Mouse (Mus musculus): Measurements from ENCODE around the gene Arhgef15. TPM values are rescaled to one million over a fixed set of nuclear protein-coding genes. Genes with fewer than 3 reads are reported as not detected.
A peak's percentile ranks its signal among the peaks of the same experiment; 100 is the strongest.
"Not testable (repeated sequence)": the region's sequence is repeated elsewhere in the genome, so short reads cannot be mapped to it uniquely, and the experiment has no call there.

The Arhgef15 gene
- total RNA-seq, 2 experiments from 2014 or later, result 10.7 to 13.8 TPM

DNA sequence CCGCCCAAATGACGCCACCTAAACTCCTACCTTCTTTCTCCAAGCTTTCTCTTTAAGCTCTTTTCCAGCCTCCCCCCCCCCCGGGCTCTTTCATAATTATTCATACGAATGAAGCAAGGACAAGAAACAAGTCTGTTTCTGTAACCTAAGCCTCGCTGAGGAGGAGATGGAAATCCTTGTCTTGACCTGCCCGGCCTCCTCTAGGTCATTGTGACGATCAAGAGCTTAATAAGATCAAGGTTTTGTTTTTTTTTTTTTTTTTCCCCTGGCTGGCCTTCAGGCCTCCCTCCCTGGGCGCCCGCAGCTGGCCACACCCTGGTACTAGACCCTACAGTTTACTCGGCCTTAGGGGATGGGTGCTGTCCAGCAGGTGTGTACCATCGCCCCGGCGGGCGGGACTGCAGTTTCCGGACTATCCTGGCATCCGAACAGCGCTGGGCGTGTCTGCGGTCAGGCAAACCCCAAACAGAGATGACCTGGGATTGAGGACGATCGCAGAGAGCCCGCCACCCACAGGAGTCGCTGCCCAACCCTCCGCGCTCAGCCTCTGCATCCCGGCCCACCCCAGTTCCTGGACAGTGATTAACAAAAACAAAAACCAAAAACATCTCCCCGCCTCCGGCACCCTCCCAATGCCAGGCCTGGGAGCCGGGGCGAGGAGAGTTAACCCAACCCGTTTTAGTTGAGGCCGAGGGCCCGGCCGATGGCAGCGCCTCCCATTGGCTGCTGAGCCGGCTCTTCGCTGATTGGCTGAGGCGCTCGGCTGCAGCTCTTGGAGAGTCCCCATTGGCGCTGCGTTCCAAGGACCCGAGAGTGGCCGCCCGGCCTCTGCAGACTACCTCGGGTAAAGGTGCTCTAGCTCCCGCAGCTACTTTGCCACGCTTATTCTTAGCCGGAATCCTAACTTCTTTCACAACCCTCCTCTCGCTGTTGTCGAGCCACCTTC is 10.3 kb upstream of the Arhgef15 start, which contains the start of gene Slc25a35:
Gene Slc25a35, plus strand, starts transcription at position 795 of the 946 bp plus-strand sequence.
- intact Hi-C loops (cut with DNase I; ENCODE audit: low total_unique reads), result loop anchor here (2.0 kb wide), 1 partner anchor 69 kb away; no protein-coding TSS in a partner anchor

DNA sequence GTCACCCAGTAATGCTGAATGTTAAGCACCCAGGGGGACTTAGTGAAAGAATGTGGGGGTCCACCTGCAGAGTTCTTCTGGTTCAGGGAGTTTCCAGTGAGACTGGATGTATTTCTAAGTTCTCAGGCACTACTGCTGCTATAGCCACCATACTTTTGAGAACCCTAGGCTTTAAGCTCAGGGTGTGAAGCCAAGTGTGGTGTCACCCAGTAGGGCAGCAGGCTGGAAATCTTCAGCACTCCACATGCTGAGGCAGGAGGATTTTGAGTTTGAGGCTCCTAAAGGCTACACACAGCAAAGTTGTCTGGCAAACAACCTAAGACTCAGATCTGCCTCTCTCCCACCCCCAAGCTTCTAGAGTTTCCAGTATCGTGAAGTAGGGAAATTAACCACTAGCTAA is 9.3 kb upstream of the Arhgef15 start:
- intact Hi-C loops (cut with DNase I; ENCODE audit: low total_unique reads), result no loop called here
- DNase-seq, result no peak

More for the DNA sequence above, 10.3 kb upstream of the Arhgef15 start, which contains the start of gene Slc25a35:
- DNase-seq, result peak; percentile 93

- intact Hi-C loops (cut with DNase I; ENCODE audit: low total_unique reads), result no loop called here
- peak; percentile 44 for DNase-seq
These were observed 8.6 kb upstream of the Arhgef15 start for GRCm38 (mm10) chr11:68965845-68966244.

DNA sequence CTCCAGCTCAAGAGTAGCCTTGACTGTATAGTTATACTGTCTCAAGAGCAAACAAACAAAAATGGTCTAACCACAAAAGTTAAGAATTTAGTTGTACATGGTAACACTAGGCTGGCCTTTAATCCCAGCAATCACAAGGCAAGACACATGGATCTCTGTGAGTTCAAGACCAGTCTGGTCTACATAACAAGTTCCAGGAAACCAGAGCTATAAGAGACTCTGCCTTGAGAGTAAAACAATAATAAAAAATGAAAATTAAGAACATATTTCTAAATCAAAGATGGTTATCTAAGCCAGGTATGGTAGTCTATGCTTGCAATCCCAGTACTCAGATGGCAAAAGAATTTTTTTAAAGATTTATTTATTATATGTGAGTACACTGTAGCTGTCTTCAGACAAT is 7.8 kb upstream of the Arhgef15 start:
- intact Hi-C loops (cut with DNase I; ENCODE audit: low total_unique reads), result no loop called here
- DNase-seq, result no peak

DNA sequence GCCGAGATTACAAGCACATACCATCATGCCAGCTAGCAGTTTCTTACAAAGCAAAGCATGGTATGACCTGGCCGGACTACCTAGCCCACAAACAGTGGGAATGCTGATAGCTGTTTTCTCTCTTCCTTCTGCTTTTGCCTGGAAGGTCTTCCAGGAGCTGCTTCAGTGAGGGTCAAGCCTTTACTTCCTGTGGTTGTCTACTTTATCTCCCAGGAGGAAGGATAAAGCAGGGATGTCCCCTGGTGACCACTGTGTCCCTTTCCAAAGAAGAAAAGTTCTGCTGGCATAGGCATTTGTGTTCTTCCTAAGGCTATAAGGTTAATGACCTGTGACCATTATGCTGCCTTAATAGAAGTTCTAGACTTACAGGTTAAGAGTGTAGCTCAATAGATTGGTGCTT is 6.1 kb upstream of the Arhgef15 start:
- intact Hi-C loops (cut with DNase I; ENCODE audit: low total_unique reads), result no loop called here
- no peak for DNase-seq

DNA sequence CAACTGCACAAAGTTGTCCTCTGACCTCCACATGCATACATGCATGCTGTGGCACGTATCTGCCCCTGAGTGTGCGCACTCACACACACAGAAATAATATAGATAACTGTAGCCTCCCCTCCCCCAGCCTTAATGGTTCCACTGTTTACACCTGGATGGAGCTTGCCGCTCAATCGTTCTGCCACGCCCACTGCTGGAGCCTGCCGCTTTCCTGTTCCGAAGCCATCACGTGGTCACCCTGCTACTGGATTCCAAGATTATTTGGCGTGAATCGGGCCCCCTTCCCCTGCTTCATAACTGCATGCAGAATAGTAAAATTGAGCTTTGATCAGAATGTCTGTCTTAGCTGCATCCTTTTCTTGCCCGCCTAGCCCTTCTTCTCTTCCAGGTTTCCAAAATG is 4.9 kb upstream of the Arhgef15 start:
- intact Hi-C loops (cut with DNase I; ENCODE audit: low total_unique reads); DNase-seq: not testable (repeated sequence)

- intact Hi-C loops (cut with DNase I; ENCODE audit: low total_unique reads), result no loop called here
- DNase-seq, result no peak
These were observed 4.3 kb upstream of the Arhgef15 start for GRCm38 (mm10) chr11:68961596-68961995.

GRCm38 (mm10) chr11:68957971-68958370 is 691 bp upstream of the Arhgef15 start:
- intact Hi-C loops (cut with DNase I; ENCODE audit: low total_unique reads), result no loop called here
- no peak for DNase-seq

DNA sequence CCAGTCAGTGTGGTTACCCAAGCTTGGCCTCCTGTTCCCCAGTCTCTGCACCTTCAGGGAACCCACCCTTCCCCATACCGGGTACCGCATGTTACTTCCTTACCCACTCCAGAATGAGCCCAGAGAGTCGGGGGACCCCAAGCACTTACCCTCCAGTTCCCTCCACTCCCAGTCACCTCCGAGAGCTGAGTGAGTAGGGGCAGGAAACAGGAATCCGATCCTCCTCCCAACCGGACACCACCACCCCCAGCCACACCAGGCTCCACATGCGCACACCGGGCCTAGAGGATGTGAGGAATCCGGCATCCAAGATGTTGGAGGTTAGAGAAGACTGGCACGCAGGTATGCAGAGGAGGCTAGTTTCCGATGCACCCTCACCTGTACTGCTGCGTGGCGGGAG is 583 bp downstream of the Arhgef15 start:
- intact Hi-C loops (cut with DNase I; ENCODE audit: low total_unique reads), result no loop called here
- no peak for DNase-seq

- intact Hi-C loops (cut with DNase I; ENCODE audit: low total_unique reads), result no loop called here
- no peak for DNase-seq
These were observed 1.2 kb downstream of the Arhgef15 start for GRCm38 (mm10) chr11:68956107-68956506.

DNA sequence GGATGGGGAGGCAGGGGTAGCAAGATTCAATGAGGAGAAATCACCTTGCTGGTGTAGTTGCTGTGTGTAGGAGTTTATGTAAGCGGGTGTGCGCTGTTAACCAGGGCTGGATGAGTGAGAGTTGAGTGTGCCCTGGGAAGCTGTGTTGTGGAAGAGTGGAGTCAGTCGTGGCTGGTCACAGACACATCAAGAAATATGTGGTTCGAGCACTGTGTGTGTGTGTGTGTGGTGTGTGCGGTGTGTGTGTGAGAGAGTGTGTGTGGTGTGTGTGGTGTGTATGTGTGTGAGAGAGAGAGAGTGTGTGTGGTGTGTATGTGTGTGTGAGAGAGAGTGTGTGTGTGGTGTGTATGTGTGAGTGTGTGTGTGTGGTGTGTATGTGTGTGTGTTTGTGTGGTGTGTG is 1.8 kb downstream of the Arhgef15 start:
- DNase-seq, result no peak
- intact Hi-C loops (cut with DNase I; ENCODE audit: low total_unique reads), result no loop called here

- no peak for DNase-seq
- intact Hi-C loops (cut with DNase I; ENCODE audit: low total_unique reads), result no loop called here
These were observed 2.9 kb downstream of the Arhgef15 start for GRCm38 (mm10) chr11:68954408-68954807.

DNA sequence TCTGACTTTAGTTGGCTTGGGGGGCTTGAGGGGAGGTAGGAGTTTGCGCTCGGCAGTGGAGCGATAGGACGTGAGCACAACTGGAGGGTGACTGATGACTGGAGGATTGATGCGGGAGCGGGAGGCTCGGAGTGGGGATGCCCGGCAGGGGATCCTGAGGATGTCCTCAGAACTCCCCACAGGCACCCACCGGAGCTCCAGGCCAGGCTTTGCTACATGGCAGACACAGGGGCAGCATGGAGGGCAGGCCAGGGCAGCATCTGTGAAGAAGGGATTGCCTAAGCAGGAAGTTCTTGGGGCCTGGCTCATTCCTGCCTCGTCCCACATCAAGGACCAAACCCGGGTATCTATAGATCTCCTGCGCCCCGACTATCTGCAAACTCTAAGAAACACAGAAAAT is 3.4 kb downstream of the Arhgef15 start:
- intact Hi-C loops (cut with DNase I; ENCODE audit: low total_unique reads), result no loop called here
- DNase-seq, result no peak

DNA sequence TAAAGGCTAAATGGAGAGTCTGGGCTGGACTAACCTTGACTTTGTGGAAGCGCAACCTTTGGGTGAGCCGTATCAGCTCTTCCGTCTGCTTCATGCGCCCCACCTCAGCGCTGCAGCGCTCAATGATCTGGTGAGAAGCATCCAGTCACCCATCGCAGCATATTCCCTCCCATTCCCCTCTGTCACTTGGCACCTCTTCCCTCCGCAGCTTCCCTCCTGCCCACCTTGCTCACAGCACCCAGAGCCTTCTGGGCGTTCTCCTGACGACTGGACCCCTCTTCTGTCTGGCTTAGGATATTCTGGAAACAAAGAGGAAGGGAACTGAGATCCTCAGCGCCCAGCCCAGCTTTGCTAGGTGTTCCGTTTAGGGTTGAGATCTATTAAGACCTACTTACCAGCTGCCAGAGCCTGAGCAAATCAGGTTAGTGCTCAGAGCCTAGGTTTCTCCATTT is 9.7 kb downstream of the Arhgef15 start:
- no peak for DNase-seq
- intact Hi-C loops (cut with DNase I; ENCODE audit: low total_unique reads), result no loop called here

DNA sequence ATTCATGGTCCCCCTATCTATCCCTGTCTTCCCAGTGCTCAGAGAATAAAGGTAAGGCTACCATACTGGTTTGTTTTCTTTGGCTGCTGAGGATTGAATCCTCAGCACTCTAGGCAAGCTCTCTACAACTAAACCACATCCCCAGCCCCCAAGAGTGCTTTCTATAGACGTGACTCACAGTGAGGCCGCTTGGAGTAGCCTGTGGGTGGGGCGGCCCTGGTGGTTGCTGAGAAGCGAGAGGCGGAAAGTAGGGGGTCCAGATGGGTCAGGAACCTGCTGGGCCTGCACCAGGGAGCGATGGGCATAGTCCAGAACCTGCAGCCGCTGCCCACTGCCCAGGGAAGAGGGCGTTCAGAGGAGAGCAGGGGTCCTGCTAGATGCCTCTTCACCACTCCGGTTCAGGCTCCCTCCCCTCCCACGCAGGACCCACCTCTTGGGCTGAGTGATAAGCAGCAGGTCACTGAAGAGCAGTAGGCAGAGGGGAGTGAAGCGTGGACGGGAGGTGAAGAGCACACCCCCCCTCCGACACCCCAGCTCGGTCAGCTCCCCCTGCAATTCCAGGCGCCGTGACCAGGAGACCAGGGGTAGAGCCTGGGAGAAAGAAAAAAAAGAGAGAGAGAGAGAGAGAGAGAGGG is 10.4 kb downstream of the Arhgef15 start:
- DNase-seq, result no peak
- intact Hi-C loops (cut with DNase I; ENCODE audit: low total_unique reads), result no loop called here

DNA sequence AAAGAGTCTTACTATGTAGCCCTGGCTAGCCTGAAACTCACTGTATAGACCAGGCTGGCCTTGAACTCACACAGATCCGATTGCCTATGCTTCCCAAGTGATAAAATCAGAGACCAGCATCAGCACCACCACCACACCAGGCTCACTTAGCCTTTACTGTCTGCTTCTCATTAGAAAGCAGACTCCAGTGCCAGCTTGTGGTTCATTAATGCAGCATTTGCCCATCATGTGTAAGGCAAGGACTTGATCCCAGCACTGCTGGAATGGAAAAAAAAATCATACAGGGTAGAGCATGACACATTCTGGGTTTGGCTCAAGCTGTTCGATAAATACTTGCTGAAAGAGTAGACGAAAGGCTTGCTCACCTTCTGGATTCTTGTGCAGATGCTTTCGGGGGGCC is 11.3 kb downstream of the Arhgef15 start:
- intact Hi-C loops (cut with DNase I; ENCODE audit: low total_unique reads), result no loop called here
- no peak for DNase-seq

DNA sequence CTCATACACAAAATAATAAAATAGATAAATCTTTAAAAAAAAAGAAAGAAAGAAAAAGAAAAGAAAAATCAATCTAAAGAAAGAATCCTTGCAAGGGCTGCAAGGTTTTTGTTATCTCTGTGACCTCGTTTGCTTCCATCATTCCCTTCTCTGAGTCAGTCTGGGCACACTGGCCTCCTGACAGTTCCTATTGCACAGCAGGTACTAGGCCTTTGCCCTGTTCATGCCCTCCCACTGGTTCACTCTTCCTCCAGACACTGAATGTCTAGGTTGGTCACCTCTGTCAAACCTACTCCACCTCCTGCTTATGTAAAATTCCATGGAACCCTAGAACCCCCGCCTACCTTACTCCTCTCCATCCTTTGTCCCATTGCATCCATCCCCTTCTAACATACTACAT is 12.0 kb downstream of the Arhgef15 start:
- no peak for DNase-seq
- intact Hi-C loops (cut with DNase I; ENCODE audit: low total_unique reads), result no loop called here

DNA sequence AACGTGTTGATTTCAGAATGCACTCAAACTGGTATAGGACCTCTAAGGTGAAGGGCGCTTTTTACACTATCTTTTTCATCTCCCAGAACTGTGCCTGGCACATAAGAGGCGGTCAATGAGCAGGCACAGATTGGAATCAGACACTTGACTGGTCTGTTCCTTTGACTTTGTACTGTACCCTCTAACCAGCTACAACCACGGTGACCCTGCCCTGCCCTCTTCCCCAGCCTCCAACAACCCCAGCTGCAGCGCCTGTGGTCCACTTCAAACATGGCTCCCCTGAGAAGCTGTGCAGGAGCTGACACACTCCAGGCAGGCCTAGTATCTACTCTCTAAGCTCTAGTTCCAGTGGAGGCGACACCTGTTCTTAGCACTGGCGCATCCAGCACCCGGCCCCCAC is 14.5 kb downstream of the Arhgef15 start:
- intact Hi-C loops (cut with DNase I; ENCODE audit: low total_unique reads), result loop anchor here (5.0 kb wide), 1 partner anchor 35 kb away; no protein-coding TSS in a partner anchor

DNA sequence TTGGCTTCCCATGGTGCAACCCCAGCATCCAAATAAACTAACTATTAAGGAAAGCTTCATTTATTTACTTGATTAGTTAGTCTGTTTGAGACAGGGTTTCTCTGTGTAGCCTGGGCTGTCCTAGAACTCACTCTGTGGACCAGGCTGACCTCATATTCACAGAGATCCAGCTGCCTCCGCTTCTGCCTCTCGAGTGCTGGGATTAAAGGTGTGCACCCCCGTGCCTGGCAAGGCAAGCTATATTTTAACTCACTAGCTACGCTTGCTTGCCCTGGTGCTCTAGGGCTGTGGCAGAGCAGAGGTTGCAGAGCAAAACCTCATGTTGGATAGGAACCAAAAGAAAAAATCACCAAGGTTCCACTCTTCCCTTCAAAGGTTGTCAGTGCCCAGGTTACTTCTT is 16.8 kb downstream of the Arhgef15 start:
- DNase-seq, result no peak
- intact Hi-C loops (cut with DNase I; ENCODE audit: low total_unique reads), result loop anchor here (5.0 kb wide), 1 partner anchor 33 kb away; no protein-coding TSS in a partner anchor

More for the DNA sequence above, 14.5 kb downstream of the Arhgef15 start:
- no peak for DNase-seq

Measured in gastrocnemius, postnatal 14 days (tissue).